Mouse (Mus musculus): Measurements from ENCODE around the gene Gm26992. TPM values are rescaled to one million over a fixed set of nuclear protein-coding genes. Genes with fewer than 3 reads are reported as not detected.

Gm26992 gene
- polyA plus RNA-seq, 1 experiment from 2014 or later: not detected

DNA sequence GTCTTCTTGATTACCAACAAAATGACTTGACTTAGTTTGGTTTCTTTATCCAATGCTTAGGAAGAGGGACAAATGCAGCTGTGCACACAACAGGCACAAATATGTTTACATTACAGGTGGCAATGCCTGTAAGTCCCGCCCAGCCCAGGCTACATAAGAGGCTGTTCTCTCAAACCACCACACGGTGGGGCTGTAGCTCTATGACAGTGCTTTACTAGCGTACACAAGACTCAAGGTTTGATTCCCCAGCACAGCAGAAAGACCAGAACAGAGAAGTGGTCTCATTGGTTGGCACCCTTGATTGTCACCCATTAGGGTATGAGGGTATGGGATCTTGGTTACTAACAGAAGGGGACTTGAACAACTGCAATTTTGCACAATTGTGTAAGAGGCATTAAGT lies 55.7 kb downstream of the Gm26992 start:
- H3K27me3 ChIP-seq (replicated peaks; ENCODE audit: control insufficient read depth, insufficient read depth, low read length): no peaks in the 10 kb centered on the region
- peak; percentile 45 for ATAC-seq
- H3K4me1 ChIP-seq (replicated peaks; ENCODE audit: control insufficient read depth, insufficient read depth, low read length): peaks cover 3% of the 10 kb centered on the region; the same call in 1 of the 2 replicates
- H3K4me2 ChIP-seq (ENCODE audit: low read length): no peak overlapping the region
- 15% methylated on average over 3 of the region's 3 CpGs for WGBS
- H3K9ac ChIP-seq (replicated peaks; ENCODE audit: low read depth, low read length): no peak overlapping the region
- H3K9me3 ChIP-seq (ENCODE audit: control insufficient read depth, low read length): no peaks in the 10 kb centered on the region
- H3K4me3 ChIP-seq (replicated peaks; ENCODE audit: low read length): no peak overlapping the region
- no peak overlapping the region for H3K27ac ChIP-seq (ENCODE audit: low read length)
- no peaks in the 10 kb centered on the region for H3K36me3 ChIP-seq (ENCODE audit: control insufficient read depth, insufficient read depth)

DNA sequence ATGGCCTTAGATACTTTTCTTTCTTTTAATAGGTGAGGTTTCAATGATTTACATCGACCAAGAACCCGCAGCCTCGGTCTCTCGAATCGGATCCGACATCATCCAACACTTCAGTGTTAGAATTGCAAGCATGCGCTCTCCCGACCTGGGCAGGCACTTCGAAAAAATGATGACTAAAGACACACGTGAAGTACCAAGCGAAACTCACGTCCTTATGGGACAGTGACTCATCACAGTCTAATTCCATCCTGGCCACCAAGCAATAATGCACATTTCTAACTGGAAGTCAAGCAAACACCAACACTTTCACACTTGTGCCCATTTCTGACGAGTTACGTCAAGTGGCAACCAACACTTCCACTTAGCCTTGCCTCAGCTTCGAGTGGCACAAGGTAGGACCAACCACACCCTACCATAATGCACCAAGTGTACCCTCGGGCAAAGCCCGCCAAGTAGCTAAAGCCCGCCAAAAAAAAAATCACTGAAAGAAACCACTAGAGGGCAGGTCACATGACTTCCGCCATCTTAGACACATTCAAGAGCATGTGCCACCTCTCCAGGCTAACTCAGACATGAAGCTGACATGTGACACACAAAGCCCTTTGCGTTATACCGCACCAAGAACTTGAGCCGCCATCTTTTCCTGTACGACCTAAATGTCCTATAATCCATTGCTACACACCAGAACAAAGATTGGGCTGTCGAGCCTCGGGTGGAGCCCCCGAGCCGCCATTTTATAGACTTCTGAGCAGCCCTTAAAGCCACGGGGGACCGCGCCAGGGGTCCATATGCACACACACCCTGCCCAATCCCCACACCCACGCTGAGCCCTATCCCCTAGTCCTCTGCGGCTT lies 59.7 kb downstream of the Gm26992 start:
- Histone ChIP-seq H3K4me1 (replicated peaks; ENCODE audit: control insufficient read depth, insufficient read depth, low read length) (peaks cover 3% of the 10 kb centered on the region; the same call in 1 of the 2 replicates), H3K9ac (replicated peaks; ENCODE audit: low read depth, low read length) (peak overlapping the region; percentile 60), H3K27me3 (replicated peaks; ENCODE audit: control insufficient read depth, insufficient read depth, low read length) (no peaks in the 10 kb centered on the region), H3K27ac (ENCODE audit: low read length) (peak overlapping the region; percentile 83), H3K4me3 (replicated peaks; ENCODE audit: low read length) (peak overlapping the region; percentile 51), H3K9me3 (ENCODE audit: control insufficient read depth, low read length) (no peaks in the 10 kb centered on the region), H3K4me2 (ENCODE audit: low read length) (peak overlapping the region; percentile 43), H3K36me3 (ENCODE audit: control insufficient read depth, insufficient read depth) (no peaks in the 10 kb centered on the region)
- peak; percentile 81 for ATAC-seq
- 63% methylated on average over 32 of the region's 32 CpGs for WGBS

DNA sequence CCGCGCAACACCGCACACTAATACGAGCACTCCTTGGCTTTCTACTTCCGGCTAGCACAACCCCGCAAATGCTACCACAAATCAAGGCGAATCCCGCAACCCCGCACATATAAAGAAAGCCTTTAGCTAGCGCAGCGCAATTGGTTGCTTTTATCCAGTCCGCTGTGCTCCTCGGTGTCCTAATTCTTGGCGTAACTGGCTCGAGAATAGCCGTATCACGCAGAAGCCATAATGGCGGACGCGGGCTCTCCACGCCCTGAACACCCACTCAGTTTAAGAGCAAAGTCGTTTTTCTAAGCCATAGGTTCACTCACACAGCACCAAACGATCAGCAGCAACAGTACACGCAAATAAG lies 60.3 kb downstream of the Gm26992 start:
- peak overlapping the region; percentile 25 for H3K4me2 ChIP-seq (ENCODE audit: low read length)
- no peaks in the 10 kb centered on the region for H3K36me3 ChIP-seq (ENCODE audit: control insufficient read depth, insufficient read depth)
- no peaks in the 10 kb centered on the region for H3K9me3 ChIP-seq (ENCODE audit: control insufficient read depth, low read length)
- peaks cover 3% of the 10 kb centered on the region; the same call in 1 of the 2 replicates for H3K4me1 ChIP-seq (replicated peaks; ENCODE audit: control insufficient read depth, insufficient read depth, low read length)
- peak overlapping the region; percentile 60 for H3K9ac ChIP-seq (replicated peaks; ENCODE audit: low read depth, low read length)
- ATAC-seq: 0 out of 2 replicates have a peak, but pooled peaks have one; percentile 8
- H3K27ac ChIP-seq (ENCODE audit: low read length): peak overlapping the region; percentile 83
- peak overlapping the region; percentile 51 for H3K4me3 ChIP-seq (replicated peaks; ENCODE audit: low read length)
- H3K27me3 ChIP-seq (replicated peaks; ENCODE audit: control insufficient read depth, insufficient read depth, low read length): no peaks in the 10 kb centered on the region
- WGBS: 59% methylated on average over 24 of the region's 24 CpGs

DNA sequence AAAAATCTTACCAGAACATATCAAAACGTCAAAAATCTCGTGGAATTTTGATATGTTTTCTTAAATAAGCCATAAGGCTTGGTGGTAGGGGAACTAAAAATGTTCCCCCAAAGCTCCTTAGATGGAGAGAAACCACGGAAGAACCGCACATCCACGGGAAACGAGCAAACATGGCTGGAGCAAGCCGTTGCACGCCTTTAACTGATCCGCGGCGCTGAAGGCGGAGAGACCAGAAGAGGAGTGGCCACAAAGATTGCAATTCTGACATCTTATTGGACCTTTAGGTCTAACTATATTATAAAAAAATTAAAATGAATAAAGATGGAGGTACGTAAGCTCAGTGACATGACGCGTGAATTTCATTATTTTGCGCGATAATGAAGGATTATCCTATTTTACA lies 61.2 kb downstream of the Gm26992 start:
- peak; percentile 41; the same call in 1 of the 2 replicates for ATAC-seq
- WGBS: 56% methylated on average over 17 of the region's 17 CpGs

GRCm38 (mm10) chrX:103484050-103484449 lies 62.2 kb downstream of the Gm26992 start:
- WGBS: 17% methylated on average over 2 of the region's 2 CpGs
- no peak overlapping the region; the same call in 1 of the 2 replicates for H3K9ac ChIP-seq (replicated peaks; ENCODE audit: low read depth, low read length)
- H3K9me3 ChIP-seq (ENCODE audit: control insufficient read depth, low read length): no peaks in the 10 kb centered on the region
- H3K27me3 ChIP-seq (replicated peaks; ENCODE audit: control insufficient read depth, insufficient read depth, low read length): no peaks in the 10 kb centered on the region
- peak overlapping the region; percentile 51 for H3K4me2 ChIP-seq (ENCODE audit: low read length)
- no peak for ATAC-seq
- H3K4me3 ChIP-seq (replicated peaks; ENCODE audit: low read length): no peak overlapping the region
- H3K27ac ChIP-seq (ENCODE audit: low read length): no peak overlapping the region
- no peaks in the 10 kb centered on the region for H3K4me1 ChIP-seq (replicated peaks; ENCODE audit: control insufficient read depth, insufficient read depth, low read length)
- no peaks in the 10 kb centered on the region for H3K36me3 ChIP-seq (ENCODE audit: control insufficient read depth, insufficient read depth)

More for the DNA sequence above, 61.2 kb downstream of the Gm26992 start:
- Histone ChIP-seq H3K9me3 (ENCODE audit: control insufficient read depth, low read length) (no peaks in the 10 kb centered on the region), H3K27ac (ENCODE audit: low read length) (no peak overlapping the region), H3K4me3 (replicated peaks; ENCODE audit: low read length) (peak overlapping the region; percentile 51), H3K4me1 (replicated peaks; ENCODE audit: control insufficient read depth, insufficient read depth, low read length) (no peaks in the 10 kb centered on the region), H3K9ac (replicated peaks; ENCODE audit: low read depth, low read length) (no peak overlapping the region), H3K4me2 (ENCODE audit: low read length) (peak overlapping the region; percentile 51), H3K27me3 (replicated peaks; ENCODE audit: control insufficient read depth, insufficient read depth, low read length) (no peaks in the 10 kb centered on the region), H3K36me3 (ENCODE audit: control insufficient read depth, insufficient read depth) (no peaks in the 10 kb centered on the region)

DNA sequence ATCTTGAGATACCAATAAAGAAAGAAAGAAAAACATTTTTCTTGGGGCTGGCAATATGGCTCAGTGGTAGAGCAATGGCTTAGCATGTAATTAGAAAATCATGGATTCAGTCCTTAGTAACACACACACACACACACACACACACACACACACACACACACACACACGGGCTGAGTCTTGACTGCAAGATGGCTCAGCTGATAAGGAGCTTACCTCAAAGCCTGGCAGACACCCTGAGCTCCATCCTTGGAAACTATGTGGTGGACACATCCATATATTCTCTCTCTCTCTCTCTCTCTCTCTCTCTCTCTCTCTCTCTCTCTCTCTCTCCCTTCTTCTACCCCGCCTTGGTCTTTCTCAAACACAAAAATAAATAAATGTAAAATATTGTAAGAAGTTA lies 69.0 kb downstream of the Gm26992 start:
- Histone ChIP-seq H3K9ac (replicated peaks; ENCODE audit: low read depth, low read length) (no peak overlapping the region), H3K4me2 (ENCODE audit: low read length) (no peak overlapping the region)

DNA sequence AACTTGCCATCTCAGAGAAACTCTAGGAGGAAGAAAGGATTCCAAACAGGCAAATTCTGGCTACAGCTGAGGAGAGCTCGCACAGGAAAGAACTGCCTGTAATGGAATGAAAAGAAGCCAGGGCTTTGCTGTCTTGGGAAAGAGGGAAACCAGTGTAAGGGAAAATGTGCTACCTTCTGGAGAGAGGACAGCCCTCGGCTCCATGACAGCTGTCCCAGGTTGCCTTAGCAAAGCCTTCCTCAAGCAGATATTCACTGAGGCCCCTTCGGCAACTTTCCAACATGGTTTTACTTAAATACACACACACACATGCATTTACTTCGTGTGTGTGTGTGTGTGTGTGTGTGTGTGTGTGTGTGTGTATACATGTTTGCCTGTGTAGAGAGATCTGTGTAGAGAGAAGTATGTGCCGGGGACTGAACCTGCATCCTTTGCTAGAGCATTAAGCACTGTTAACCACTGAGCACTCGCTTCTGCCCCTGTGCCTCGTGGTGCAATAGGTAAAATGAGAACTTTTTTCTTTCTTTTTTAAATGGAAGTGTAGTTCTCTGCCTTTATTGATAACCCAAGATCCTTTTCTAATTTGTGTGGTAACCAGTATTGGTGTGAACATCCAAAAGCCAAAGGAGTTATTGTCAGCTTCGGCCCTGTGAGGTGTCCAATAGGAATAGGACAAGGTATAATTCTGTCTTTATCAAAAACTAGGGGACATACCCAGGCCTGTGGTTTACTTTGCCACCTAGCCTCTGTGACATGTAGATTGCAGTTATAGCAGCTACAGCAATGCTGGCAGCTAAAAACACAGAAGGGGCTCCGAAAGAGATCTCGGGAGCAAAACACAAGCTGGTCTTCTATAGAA lies 70.8 kb downstream of the Gm26992 start:
- ATAC-seq: peak; percentile 43
- no peaks in the 10 kb centered on the region for H3K36me3 ChIP-seq (ENCODE audit: control insufficient read depth, insufficient read depth)

More for the DNA sequence above, 69.0 kb downstream of the Gm26992 start:
- no peak for ATAC-seq
- no peaks in the 10 kb centered on the region for H3K9me3 ChIP-seq (ENCODE audit: control insufficient read depth, low read length)
- no peaks in the 10 kb centered on the region for H3K27me3 ChIP-seq (replicated peaks; ENCODE audit: control insufficient read depth, insufficient read depth, low read length)
- no peaks in the 10 kb centered on the region for H3K36me3 ChIP-seq (ENCODE audit: control insufficient read depth, insufficient read depth)
- H3K27ac ChIP-seq (ENCODE audit: low read length): no peak overlapping the region
- peaks cover 18% of the 10 kb centered on the region for H3K4me1 ChIP-seq (replicated peaks; ENCODE audit: control insufficient read depth, insufficient read depth, low read length)
- no peak overlapping the region for H3K4me3 ChIP-seq (replicated peaks; ENCODE audit: low read length)
- 90% methylated on average over 2 of the region's 2 CpGs for WGBS

GRCm38 (mm10) chrX:103493351-103494173 lies 71.8 kb downstream of the Gm26992 start:
- under 1% methylated on average over 52 of the region's 55 CpGs for WGBS
- ATAC-seq: peak; percentile 98
- no peaks in the 10 kb centered on the region for H3K9me3 ChIP-seq (ENCODE audit: control insufficient read depth, low read length)
- no peaks in the 10 kb centered on the region for H3K36me3 ChIP-seq (ENCODE audit: control insufficient read depth, insufficient read depth)
- peak overlapping the region; percentile 87 for H3K9ac ChIP-seq (replicated peaks; ENCODE audit: low read depth, low read length)
- no peaks in the 10 kb centered on the region for H3K27me3 ChIP-seq (replicated peaks; ENCODE audit: control insufficient read depth, insufficient read depth, low read length)
- H3K4me2 ChIP-seq (ENCODE audit: low read length): peak overlapping the region; percentile 69
- H3K4me1 ChIP-seq (replicated peaks; ENCODE audit: control insufficient read depth, insufficient read depth, low read length): peaks cover 19% of the 10 kb centered on the region
- H3K4me3 ChIP-seq (replicated peaks; ENCODE audit: low read length): peak overlapping the region; percentile 62
- H3K27ac ChIP-seq (ENCODE audit: low read length): peak overlapping the region; percentile 94

More for the DNA sequence above, 70.8 kb downstream of the Gm26992 start:
- Histone ChIP-seq H3K4me2 (ENCODE audit: low read length) (peak overlapping the region; percentile 69), H3K9me3 (ENCODE audit: control insufficient read depth, low read length) (no peaks in the 10 kb centered on the region), H3K27ac (ENCODE audit: low read length) (peak overlapping the region; percentile 94), H3K27me3 (replicated peaks; ENCODE audit: control insufficient read depth, insufficient read depth, low read length) (no peaks in the 10 kb centered on the region), H3K4me3 (replicated peaks; ENCODE audit: low read length) (peak overlapping the region; percentile 62), H3K4me1 (replicated peaks; ENCODE audit: control insufficient read depth, insufficient read depth, low read length) (peaks cover 19% of the 10 kb centered on the region), H3K9ac (replicated peaks; ENCODE audit: low read depth, low read length) (peak overlapping the region; percentile 58)
- WGBS: 24% methylated on average over 10 of the region's 10 CpGs

Measured in forebrain, embryonic 16.5 days (tissue).